Mouse (Mus musculus) spleen, adult 18-20 months (tissue): ENCODE measurements at regions not wholly inside any gene's neighbourhood (a gene's known extent, or its start where the extent isn't known, plus 50 kb on each side); places are given as distances from the start of the nearest gene placed in this dataset.
A peak's percentile ranks its signal among the peaks of the same experiment; 100 is the strongest.

Experiments
- DNase-seq, 2 experiments: peaks; one replicate each; pipeline ENCODE4 v3.0.0; 2022; ENCODE audit warnings: mixed read lengths in 2 of 2

DNA sequence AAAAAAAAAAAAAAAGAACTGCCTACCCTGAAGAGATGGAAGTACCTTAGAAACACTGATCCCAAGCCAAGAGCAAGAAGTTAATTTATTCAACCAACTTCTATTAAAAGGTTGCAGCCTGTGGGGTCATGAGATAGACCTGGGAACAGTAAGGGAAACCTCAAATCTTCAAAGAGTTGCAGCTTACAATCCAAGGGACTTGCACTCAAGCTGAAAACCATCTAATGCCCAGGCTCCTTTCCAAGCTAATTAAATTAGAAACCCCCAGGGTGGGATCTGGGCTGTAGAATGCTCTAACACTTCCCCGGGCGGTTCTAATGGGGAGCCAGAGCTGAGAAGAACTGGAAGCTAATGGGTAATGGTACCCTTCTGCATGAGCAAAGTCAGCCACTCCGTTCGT, 278.0 kb downstream of the Hlx start:
- DNase-seq = no peak

DNA sequence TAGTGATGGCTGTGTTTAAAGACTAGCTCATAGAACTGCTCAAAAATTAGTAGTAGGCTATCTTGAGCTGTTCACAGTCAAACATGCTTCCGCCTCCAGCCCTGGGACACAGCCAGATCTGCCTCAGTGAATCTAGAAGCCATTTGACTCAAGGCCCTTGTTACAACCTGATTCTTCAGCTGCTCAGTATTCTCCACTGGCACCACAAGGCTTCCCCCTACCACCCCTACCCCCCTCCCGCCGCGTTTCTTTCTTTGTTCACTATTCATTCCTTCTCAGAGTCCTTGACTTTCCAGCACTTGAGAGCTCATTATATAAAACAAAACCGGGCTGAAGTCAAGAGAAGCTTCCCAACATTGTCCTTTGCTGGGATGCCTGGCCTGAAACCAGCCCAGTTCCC, 278.7 kb downstream of the Hlx start:
- DNase-seq = no peak

GRCm38 (mm10) chr1:184453061-184453460, 279.4 kb downstream of the Hlx start:
- no peak for DNase-seq

DNA sequence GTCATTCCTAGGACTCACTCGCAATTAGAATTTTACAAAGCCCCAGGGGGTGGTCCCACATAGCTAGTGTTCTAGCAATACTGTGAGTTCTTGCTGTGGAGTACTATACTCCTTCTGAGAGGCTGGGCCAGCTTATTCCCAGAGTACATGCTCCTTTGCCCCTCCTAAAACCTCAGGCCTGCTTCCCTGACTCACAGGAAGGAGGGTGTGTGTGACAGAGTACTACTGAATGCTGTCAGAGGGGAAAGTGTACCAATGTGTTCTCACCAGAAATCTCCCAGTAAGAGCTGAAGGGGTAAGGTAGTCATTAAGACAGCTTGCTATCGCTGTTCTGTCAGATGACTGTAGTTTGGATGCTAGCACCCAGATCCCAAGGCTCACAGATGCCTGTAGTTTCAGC, 280.7 kb downstream of the Hlx start:
- DNase-seq = no peak

- no peak for DNase-seq
Measured at GRCm38 (mm10) chr1:184449007-184449406, 283.4 kb downstream of the Hlx start.

GRCm38 (mm10) chr1:184447911-184448310, 284.5 kb downstream of the Hlx start:
- peak; percentile 52 to 75 for DNase-seq

GRCm38 (mm10) chr1:184447161-184447667, 285.2 kb downstream of the Hlx start:
- DNase-seq = no peak

- DNase-seq = peak; percentile 25 to 26
Measured at GRCm38 (mm10) chr1:184444189-184444588, 288.2 kb downstream of the Hlx start.

GRCm38 (mm10) chr1:184442701-184443100, 289.7 kb downstream of the Hlx start:
- DNase-seq = no peak

GRCm38 (mm10) chr1:184441005-184441557, 291.3 kb downstream of the Hlx start:
- peak; percentile 9 to 15 for DNase-seq

- no peak for DNase-seq
Measured at GRCm38 (mm10) chr1:184439506-184439905, 292.9 kb downstream of the Hlx start.

DNA sequence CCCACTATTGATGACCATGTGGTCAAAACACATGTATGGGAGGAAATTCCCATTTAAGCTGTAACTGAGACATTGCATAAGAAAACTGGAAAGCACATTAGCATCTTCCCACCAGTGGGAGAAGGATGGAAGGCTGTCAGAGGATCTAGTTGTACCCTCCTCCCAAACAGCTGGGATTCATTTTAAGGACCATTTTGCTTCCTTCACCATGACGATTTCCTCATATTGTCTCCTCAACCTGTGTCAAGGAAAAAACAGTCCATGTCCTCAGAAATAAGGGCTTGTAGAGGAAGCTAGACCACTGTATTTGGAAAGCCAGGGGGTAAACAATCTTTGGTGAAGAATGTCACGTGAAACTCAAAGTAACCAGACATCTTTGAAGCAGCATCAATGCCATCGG, 296.0 kb downstream of the Hlx start:
- DNase-seq = no peak

GRCm38 (mm10) chr1:184428612-184429011, 303.8 kb downstream of the Hlx start:
- no peak for DNase-seq

DNA sequence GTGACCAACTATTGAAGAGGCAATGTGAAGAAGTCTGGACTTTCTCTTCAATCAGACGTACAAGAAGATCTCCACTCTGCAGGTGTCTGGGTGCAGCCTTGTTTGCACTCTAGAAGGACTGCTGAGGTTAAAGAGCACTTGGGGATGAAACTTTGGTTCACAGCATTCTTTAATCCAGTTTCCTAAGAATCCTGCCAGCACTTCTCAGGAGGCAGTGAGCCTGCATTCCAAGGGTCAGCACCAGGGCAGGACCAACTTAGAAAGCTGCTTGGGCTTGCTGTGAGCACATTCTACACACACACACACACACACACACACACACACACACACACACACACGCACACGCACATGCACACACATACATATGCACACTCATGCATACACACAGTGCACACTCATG, 304.4 kb downstream of the Hlx start:
- DNase-seq = no peak

DNA sequence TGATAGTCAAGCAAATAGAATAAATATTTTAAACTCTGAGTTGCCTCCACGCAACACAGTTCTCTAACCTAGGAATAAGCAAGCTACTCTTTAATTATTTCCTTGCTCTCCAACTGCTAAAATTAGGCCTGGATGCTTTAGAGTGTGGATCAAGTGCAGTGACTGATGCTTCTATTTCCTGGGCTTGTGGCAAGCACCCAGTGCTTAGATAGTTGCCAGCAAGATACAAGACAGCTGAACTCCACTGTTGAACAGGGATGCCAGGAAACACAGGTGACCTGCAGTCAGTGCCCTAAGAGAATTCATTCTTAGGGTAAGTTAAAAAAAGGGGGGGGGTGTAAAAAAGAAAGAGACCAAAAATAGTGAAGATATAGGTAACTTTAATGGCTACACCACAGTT, 306.7 kb downstream of the Hlx start:
- DNase-seq = no peak

DNA sequence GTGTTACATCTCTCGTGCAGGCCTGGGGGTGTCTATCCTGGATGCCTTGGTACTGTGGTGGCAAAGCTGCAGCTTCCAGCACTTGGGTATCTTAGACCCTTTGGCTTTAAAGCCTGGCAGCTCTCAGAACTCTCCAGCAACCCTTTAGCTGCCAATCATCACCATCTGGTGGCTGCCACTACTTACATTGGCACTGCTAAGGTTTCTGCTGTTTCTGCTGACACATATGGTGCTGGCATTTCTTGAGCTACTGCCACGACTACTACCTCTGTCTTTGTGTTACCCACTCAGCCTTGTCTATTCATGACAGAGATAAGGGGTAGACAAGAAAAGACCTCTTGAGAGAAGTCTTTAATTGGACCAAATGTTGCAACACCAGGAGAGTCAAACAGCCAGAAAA, 308.4 kb downstream of the Hlx start:
- no peak for DNase-seq

DNA sequence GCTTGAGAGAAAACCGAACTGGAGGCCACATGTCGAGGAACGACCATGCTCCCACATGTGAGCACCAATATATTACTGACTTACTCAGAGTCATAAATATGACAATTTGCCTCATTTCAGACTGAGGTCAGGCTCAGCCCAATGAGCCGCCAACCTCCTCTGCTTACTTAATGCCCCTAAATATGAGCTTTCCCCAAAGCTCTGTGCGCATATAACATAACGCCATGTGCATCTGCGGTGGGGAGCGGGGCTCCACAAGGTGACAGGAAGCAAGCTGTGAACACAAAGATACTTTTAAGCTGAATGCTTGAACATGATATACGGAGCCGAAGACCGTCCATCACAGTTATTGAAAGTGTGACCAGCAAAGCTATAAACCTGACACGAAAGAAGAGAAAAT, 319.8 kb downstream of the Hlx start:
- no peak for DNase-seq

DNA sequence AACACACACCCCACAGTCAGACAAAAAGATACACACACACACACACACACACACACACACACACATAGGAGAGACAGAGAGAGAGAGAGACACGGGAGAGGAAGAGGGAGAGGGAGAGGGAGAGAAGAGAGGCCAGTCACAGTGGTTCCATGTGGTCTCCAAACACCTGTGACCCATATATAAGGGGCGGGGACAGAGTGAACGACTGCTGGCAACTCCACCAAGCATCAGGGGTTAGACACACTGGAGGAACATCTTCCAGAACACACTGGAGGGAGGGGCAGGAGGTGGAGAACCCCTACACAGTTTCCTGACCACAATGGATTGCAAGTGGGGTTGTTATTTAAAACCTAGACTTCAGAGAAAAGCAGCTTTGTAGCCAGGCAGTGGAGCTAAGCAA, 321.4 kb downstream of the Hlx start:
- no peak for DNase-seq

- no peak for DNase-seq
Measured at GRCm38 (mm10) chr1:184409986-184410385, 322.4 kb downstream of the Hlx start.

DNA sequence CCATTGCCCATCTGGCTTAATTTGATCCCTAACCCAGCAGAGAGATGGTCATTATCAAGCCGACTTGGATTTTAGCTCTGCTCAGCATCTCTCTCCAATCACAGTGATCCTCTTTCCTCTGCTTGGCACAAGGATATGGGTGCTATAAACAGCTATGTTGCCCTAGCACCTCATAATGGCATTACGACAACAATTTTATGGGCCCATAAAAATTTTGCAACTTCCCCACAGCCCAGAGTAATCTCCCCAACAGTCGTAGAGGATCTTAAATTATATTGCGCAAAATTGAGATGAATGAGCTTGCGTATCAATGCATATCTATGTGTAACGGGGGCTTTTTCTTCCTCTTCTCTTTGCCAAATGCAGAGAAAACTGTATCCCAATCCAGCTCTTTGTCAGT, 329.4 kb downstream of the Hlx start:
- no peak for DNase-seq

GRCm38 (mm10) chr1:184395215-184395614, 337.2 kb downstream of the Hlx start:
- DNase-seq = peak; percentile 31 to 68

- DNase-seq = no peak
Measured at GRCm38 (mm10) chr1:184394559-184395194, 337.7 kb downstream of the Hlx start.

DNA sequence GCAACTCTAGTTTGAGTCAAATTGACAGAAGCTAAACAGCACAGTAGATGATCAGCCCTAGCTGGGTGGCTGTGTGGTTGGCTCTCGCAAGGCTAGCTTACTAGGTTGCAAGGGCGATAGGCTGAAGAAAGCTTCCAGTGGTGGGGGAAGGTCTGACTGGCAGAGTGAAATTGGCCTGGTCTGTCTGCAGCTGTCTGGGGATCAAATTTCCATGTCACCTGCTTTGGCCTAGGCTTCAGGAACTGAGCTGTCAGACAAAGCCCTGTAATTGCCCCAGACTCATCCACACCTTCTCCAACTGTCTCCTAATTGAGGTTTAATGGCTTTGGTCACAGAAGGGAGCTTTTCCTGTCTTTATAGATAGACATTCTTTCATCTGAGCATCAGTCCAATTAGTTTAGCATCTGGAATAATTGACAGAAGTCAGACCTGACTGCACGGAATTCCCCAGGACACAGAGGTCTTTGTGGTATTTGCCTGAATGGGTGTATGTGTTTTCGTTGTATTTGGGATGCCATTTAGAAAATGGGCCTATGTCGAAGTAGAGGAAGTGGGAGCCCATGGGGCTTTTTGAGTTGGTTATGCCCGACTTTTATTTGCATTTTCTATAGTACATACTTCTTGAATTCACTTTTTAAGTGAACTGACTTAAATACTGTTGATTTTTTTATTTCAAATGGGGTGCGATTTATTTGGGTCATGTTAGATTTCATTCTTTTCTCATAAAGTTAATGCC, 348.2 kb downstream of the Hlx start:
- peak in 1 of 2 experiments; percentile 7 for DNase-seq

- DNase-seq = no peak
Measured at GRCm38 (mm10) chr1:184378665-184379064, 344.6 kb upstream of the 1700056E22Rik start.
